Mouse (Mus musculus) erythroblast, embryonic 14.5 days (primary cell): ENCODE measurements around the gene Lrrn4cl.

ENCODE experiments used
- GATA1 ChIP-seq: IDR thresholded peaks from 2 replicates; pipeline ENCODE4 v1.6.1; 2012; ENCODE audit warnings: low read length, inconsistent platforms, mixed read lengths
- TAL1 ChIP-seq: IDR thresholded peaks from 3 replicates; pipeline ENCODE4 v1.6.1; 2012; ENCODE audit warnings: low read length, inconsistent platforms, mixed read lengths

DNA sequence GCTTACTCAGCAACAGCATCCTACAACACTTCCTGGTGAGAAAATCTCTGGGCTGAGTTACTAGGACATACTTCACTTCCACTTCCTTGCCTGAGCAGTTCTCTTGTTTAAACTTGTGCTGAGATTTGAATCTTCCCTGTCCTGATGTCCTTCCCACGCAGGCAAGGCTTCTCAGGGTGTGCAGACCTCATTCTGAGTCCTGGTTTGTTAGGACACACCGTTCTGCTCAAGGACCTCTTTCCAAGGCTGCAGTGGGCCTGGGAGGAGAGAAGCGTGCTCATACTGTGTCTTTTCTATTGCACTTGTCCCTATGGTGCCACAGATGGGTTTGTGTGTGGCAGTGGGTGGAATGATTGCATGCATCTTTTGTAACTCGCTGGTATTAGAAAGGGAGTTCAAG lies 17.6 kb upstream of the Lrrn4cl start:
- TF ChIP-seq GATA1 (no peak), TAL1 (no peak)
